Mouse (Mus musculus) lung, postnatal 25 days (tissue): ENCODE results near the gene Nol7.

ENCODE experiments used
- DNase-seq: peaks from one replicate; pipeline ENCODE4 v3.0.0; 2022; ENCODE audit warnings: low spot score

Gene Nol7

GRCm38 (mm10) chr13:43428436-43428835 lies 30.2 kb downstream of the Nol7 start:
- no peak for DNase-seq

GRCm38 (mm10) chr13:43433395-43433794 lies 35.2 kb downstream of the Nol7 start:
- no peak for DNase-seq

GRCm38 (mm10) chr13:43440376-43440775 lies 42.2 kb downstream of the Nol7 start:
- DNase-seq = no peak

GRCm38 (mm10) chr13:43442551-43442950 lies 44.4 kb downstream of the Nol7 start:
- no peak for DNase-seq

GRCm38 (mm10) chr13:43443706-43444105 lies 45.5 kb downstream of the Nol7 start:
- no peak for DNase-seq

GRCm38 (mm10) chr13:43444717-43445116 lies 46.5 kb downstream of the Nol7 start:
- DNase-seq = no peak

GRCm38 (mm10) chr13:43445754-43446153 lies 47.6 kb downstream of the Nol7 start:
- no peak for DNase-seq

- no peak for DNase-seq
Observed at GRCm38 (mm10) chr13:43447721-43448120, 49.5 kb downstream of the Nol7 start.

- no peak for DNase-seq
Observed at GRCm38 (mm10) chr13:43450686-43451085, 52.5 kb downstream of the Nol7 start.

GRCm38 (mm10) chr13:43452177-43452576 lies 54.0 kb downstream of the Nol7 start:
- no peak for DNase-seq

- DNase-seq = no peak
Observed at GRCm38 (mm10) chr13:43452843-43453605, 54.8 kb downstream of the Nol7 start.

- DNase-seq = no peak
Observed at GRCm38 (mm10) chr13:43454431-43454830, 56.2 kb downstream of the Nol7 start.
